Mouse (Mus musculus): ENCODE results near the gene Nol12.

Nol12 gene

DNA sequence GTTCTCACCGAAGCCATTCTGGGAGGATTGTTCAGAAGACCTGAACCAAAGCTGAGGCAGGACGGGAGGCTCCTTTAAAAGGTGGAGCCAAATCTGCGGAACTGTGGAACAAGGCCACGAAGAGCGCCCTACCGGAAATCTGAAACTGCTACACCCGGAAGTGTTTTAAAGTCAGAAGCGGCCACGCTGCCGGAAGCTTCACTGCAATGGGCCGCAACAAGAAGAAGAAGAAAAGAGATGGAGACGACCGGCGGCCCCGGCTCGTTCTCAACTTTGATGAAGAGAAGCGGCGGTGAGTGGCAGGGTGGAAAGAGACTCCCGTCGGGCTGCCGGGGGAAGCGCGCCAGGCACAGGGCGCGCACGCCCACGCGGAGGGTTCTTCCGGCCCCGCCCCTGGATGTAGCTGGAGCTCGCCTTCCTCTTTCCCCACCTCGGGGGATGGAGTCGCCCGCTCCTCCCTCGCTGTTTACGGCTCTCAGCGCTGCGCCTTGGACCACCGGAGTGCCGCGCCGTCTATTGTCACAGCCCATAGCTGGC lies at the start of gene Nol12:
Gene Nol12, plus strand, starts transcription at position 150 of the 537 bp plus-strand sequence.
- peak; percentile 57 for DNase-seq (ENCODE audit: low spot score)

DNA sequence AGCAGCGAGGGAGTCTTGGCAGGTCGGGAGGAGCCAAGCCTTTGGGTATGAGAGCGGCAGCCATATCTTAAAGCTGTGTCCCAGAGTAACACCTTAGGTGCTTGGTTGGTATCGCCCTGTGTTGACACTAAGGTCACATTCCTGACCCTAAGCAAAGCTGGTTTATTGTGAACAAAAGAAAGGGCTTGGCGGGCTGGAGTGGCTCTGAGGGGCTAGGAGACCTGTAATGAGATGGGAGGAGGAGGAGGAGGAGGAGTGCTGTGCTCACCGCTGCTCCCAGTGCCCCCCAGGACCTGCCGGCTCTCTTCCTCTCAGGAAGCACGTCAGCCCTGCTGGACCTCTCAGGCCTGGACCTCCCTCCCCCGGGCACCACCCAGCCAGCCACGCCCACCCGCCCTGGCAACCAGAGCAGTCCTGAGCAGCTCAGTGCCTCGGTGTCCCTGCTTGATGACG lies 45.3 kb upstream of the Nol12 start:
- no peak for DNase-seq (ENCODE audit: low spot score)

DNA sequence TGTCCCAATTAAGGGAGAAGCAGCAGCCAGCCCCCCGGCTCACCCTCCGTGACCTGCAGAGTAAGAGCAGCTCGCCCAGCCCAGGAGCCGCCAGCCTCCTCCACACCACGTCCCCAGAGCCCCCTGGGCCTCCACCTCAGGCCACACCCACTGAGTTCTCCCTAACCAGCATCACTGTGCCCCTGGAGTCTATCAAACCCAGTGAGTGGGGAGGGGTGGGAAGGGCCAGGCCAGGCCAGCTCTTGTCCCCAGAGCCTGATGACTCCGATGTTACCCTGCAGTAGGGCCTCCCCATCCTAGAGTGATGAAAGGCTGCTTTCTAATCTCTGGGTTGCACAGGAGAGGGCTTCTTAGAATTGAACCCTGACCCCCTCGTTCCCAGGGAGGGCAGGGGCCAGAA lies 42.3 kb upstream of the Nol12 start:
- no peak for DNase-seq (ENCODE audit: low spot score)

DNA sequence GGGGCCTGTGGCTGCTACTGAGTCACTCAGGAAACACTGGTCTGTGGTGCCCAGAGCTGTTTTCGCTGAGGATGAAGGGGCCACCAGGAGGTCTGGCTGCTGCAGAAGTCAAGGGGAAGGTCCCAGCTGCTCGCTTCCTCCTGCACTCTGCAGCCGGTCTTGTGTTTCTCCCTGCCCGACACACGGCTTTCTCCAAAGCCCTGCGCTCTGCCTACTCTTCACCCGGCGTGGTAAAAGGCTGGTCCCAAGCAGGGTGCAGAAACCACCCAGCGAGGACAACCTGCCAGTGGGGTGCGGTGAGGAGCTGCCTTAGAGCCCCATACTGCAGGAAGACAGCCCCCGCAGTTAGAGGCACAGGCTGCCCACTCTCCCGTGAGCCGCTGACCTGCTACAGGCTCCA lies 40.0 kb upstream of the Nol12 start:
- no peak for DNase-seq (ENCODE audit: low spot score)

DNA sequence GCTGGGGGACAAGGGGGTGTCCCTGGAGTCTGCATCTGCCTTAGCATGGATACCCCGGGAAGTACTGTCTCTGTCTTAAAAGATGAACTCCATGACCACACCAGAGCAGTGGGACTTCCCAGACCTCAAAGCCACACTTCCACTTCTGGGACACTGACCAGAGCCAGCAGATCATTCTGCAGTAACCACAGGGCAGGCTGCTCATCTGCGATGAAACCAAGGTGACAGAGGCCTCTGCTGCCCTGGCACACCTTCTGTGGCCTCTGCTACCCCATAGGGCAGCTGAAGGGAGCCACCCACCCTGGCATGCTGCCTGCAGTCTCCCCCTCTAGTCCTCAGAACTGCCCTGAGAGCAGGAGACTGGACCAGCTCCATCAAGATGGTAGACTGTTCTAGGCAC lies 39.0 kb upstream of the Nol12 start:
- DNase-seq (ENCODE audit: low spot score), result no peak

DNA sequence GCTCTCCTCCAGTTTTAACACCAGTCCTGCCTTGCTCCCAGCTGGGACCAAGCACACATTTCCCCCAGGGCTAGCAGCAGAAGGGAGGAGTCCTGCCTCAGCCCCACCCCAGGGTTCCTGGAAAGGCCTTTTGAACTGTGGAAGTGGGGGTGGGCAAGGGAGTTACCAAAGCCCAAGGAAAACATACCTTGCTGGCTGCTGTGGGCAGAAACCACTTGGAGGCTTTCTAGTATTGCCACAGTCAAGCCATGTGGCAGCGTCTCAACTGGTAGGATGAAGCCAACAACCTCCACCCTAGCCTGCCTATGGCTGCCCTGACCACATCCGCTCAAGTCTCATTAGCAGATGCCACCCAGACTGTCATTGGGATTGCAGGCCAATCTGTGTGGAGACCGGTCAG lies 38.6 kb upstream of the Nol12 start:
- DNase-seq (ENCODE audit: low spot score), result no peak

DNA sequence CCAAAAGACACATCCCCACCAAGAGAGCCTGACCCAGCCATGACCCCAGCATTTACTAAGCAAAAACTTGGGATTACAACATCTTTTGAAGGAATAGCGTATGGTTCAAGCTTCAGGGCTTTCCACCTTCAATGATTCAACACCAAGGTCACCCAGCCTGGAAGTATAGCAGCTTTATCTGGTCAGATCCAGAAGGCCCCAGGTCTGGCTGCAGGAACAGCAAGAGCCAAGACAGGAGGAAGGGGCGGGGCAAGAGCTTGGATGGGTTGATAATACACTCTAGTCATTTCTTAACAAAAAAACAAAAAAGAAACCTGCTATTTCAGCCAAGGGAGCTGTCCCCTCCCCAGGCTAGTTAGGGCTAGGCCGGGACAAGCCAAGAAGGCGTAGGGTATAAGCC lies 37.2 kb upstream of the Nol12 start:
- no peak for DNase-seq (ENCODE audit: low spot score)

DNA sequence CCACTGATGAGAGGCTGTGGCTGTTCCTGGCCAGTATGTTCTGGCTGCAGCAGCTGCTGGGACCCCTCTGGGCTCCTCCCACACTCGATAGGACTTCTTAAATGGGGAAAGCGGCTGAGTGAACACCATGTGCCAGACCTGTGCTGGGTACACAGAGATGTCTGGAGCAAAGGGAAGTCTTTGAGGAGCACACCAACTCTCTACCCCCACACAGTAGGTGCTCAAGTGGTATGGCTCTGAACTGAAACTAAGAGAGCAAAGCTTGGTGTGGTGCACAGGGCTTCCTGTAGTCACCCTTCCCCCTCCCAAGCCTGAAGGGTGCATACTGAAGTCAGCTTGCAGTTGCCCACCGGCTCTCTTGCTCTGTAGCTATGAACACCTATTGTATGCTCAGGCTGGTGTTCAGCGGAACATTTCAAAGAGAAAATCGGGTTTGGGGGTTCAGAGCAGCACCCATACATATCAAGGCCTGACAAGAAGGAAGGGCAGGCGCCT lies 36.2 kb upstream of the Nol12 start:
- DNase-seq (ENCODE audit: low spot score), result no peak

DNA sequence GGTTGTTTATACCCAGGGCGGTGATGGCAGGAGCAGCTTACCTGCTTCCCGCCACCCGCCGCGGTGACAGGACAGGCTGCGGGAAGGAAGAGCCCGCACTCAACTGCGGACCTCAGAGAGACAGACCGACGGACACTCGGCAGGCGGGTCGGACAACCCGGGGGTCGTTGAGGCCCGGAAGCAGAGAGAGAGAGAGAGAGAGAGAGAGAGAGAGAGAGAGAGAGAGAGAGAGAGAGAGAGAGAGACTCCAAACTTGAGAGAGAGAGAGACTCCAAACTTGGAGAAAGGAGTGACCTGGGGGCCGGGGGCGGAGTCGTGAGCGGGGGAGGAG lies 35.4 kb upstream of the Nol12 start, which contains the start of gene Gm49510:
Gene Gm49510, plus strand, starts transcription at position 259 of the 331 bp plus-strand sequence.
- DNase-seq (ENCODE audit: low spot score), result no peak

DNA sequence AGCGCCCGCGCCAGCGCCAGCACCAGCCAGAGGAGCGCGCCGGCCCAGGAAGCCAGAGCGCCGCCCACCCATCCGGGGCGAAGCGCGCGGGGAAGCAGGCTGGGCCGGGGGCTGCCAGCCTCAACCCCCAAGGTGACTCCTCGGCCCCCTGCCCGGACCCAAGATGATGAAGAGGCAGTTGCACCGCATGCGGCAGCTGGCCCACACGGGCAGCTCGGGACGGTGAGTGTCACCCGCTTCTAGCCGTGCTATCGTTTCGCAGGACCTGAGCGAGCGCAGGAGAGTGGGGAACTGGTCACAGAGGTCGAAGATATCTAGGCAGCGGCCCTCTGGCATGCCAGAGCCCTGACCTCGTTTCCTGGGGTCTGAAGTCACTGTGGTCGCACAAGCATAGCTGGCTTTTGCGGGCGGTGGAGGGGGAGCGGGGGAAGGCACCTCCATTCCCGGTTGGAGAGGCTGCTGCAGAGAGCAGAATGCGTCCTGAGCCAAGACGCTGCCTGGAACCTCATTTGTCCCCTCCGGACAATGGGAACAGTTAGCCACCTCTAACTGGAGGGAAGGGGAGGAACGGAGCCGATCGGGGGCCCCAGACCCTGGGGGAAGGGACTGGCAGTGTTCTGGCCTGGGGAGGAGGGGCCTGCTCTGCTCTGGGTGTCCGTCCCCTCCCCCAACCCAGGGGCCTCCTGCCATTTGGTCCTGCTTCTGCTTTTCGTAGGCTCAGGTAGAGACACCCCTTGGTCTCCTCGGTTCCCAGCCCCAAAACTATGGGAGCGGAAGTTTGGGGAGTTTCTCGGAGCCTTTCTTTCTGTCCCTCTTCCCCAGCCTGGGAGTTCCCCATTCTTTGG lies 34.8 kb upstream of the Nol12 start, which contains the start of gene Sh3bp1:
Gene Sh3bp1, plus strand, starts transcription at position 29 of the 845 bp plus-strand sequence.
- peak; percentile 53 for DNase-seq (ENCODE audit: low spot score)

DNA sequence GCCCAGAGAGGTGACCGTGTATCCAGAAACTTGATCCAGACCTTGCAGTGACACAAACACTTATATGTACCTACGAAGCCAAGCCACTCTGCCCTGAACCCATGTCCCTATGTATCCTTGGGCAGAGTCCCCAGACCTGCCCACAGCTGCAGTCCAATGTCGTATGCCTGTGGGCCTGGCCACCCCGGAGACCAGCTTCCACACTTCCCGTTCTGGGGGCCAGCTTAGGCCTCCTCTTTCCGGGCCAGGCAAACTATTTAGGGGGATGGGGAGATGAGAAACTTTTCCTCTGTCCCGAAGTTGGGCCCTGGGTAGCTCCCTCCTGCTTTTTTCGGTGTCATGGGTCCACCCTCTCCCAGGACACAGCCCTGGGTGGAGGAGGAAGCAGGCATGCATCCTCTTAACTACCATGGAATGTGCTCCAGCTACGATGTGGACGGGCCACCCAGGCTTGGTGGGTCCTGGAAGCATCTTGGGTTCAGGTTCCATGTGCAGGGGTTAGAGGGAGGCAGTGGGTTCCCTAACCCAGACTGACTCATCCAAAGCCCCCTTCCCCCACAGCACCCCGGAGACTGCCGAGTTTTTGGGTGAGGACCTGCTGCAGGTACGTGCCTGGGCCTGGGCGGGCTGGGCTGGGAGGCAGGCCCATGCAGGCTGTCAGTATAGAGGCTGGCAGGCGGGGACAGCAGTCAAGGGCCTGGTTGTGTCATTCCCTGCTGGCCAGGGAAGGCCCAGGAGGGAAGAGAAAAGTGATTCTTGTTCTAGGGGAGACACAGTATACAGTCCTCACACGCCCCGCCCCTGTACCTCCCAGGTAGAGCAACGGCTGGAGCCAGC lies 33.9 kb upstream of the Nol12 start:
- DNase-seq (ENCODE audit: low spot score), result no peak

DNA sequence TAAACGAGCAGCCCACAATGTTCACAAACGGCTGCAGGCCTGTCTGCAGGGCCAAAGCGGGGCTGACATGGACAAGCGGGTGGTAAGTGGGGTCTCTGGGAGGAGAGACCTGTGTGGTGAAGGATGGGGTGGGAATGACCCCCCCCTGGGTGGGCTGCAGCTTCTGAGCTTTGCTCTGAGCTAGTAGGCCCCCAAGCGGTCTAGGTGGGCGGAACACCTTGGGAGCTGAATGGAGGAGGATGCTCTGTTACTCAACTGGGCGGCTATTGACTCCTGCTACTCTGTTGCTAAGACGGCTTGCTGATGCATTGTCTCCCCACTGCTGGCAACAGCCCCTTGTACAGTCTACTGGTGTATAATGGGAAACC lies 33.3 kb upstream of the Nol12 start:
- no peak for DNase-seq (ENCODE audit: low spot score)

DNA sequence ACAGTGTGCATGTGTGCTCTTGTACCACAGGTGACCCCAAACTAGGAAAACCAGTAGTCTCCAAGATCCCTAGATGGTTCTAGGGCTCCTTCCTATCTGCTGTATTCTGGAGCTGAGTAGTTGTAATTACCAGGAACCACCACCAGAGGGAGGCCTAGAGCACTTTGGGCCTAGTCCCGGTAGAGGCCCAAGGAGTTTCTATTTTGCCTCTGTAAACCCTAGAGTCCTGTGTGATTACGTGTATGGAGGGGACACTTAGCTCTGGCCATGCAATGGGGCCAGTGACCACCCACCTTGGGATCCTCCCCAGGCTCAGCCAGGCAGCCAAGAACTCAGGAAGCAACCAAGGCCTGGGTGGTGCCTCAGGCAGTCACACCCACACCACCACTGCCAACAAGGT lies 31.5 kb upstream of the Nol12 start:
- peak; percentile 70 for DNase-seq (ENCODE audit: low spot score)

DNA sequence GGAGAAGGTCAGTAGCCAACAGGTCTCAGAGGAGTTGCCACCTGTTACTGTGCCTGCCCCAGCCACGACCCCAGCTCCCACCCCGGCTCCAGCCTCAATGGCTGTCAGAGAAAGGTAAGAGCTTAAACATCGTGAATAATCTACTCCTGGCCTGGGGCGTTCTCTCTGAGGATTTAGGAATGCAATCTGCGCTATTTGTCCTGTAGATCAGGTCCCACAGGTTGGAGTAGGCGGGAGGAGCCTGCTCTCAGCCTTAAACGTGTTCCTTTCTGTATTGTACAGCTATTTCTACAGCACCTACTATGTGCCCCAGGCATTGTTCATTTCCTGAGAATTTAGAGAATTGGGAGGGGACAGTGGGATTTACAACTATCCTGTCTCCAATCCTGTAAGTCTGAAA lies 26.3 kb upstream of the Nol12 start:
- no peak for DNase-seq (ENCODE audit: low spot score)

DNA sequence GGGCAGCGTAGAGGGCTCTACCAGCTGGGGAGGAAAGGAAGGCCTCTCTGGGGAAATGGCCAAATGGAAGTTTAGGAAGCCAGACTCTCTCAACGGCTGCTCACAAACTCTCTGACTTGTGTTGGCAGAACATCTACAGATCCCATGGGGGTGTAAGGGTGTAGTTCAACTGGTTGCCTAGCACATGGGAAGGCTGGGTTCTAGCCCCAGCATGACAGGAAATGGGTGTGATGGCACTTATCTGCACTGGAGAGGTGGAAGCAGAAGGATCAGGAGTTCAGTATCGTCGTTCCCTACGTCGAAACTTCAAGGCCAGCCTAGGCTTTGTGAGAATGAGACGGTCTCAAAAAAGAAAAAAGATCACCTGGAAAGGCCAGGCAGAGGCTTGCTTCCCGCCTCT lies 25.8 kb upstream of the Nol12 start:
- no peak for DNase-seq (ENCODE audit: low spot score)

DNA sequence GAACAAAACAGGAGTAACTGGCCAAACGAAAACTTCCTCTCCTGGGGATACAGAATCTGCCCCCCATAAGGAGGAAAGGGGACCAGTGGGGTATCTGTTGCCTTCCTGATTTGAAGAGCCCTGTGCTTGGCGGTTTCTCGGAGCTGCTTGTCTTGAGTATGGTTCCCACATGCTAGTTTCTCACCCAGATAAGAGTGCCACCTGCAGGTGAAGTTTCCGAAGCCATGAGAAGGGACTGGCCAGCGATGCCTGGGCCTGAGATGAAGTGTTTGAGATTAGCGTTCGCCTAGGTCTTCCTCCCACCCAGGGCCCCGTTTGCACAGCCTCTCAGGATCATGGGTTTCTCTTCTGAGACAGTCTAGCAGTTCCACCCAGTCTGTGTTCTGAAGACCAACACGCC lies 22.7 kb upstream of the Nol12 start:
- DNase-seq (ENCODE audit: low spot score), result no peak

DNA sequence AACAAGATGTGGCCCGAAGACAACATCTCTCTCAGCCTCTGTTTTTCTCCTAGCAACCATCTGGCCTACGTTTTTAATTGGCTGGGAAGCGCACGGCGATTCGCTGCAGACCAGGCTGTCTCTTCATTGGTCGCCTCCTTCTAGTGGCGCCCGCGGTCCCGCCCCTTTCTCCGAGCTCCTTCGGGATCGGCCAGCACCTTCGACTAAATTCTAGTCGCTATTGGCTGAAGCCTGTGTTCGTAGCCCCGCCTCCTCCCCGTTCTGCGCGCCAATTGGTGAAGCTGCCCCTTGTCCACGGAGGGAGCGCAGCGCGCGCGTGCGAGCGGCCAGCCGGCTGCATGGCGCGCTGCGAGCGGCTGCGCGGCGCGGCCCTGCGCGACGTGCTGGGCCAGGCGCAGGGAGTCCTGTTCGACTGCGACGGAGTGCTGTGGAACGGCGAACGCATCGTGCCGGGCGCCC lies 21.1 kb upstream of the Nol12 start, which contains the start of gene Pdxp:
Gene Pdxp, plus strand, starts transcription at position 288 of the 459 bp plus-strand sequence.
- DNase-seq (ENCODE audit: low spot score), result peak; percentile 80

DNA sequence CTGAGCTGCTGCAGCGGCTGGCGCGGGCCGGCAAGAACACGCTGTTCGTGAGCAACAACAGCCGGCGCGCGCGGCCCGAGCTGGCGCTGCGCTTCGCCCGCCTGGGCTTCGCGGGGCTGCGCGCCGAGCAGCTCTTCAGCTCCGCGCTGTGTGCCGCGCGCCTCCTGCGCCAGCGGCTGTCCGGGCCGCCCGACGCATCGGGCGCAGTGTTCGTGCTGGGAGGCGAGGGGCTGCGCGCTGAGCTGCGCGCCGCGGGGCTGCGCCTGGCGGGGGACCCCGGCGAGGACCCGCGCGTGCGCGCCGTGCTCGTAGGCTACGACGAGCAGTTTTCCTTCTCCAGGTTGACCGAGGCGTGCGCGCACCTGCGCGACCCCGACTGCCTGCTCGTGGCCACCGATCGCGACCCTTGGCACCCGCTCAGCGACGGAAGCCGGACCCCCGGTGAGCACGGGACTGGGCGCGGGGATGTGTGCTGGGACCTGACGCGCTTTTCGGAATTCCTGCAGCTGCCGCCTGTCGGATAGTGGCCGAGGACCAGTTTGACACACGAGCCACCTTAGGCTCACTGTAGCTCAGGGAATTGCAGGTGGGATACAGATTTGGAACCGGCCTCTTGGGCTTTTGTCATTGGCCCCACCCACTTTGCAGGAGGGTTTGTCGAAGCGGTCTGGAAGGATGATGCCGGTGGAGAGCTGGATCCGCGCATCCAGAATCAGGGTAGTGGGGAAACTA lies 20.5 kb upstream of the Nol12 start:
- no peak for DNase-seq (ENCODE audit: low spot score)

DNA sequence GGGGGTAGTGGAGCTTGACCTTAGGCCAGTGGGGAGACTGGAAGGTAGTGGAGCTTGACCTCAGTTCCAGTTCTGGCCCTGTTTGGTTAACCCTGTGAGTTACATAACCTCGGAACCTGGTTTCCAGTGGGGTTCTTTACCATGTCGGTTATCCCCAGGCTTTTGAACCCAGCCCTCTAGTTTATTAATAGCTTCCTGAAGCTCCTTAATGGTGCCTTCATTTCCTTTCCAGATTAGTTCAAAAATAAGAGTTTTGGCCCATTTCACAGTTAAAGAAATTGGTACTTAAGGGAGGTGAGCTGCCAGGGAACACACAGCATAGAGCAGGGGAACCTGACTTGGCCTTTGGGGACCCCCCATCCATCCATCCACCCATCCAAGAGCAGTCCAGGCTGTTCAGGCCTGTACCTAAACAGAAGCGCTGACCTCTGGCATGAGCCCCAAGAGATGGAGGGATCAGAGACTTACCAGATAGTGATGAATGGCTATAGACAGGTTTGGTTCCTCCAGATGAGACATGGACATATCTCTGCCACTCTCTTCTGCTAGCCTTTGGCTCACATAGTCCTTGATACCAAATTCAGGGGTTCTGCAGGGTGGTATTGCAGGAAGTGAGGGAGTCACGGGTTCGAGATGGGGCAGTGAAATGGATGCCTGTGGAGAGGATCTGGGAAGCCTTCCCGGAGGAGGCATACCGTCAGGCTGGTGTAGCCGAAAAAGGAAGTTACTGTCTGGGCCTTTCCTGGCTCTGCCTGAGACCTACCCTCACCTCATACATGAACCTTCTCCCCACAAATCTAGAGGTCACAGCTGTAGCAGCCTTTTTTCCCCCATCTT lies 19.7 kb upstream of the Nol12 start:
- DNase-seq (ENCODE audit: low spot score), result no peak

DNA sequence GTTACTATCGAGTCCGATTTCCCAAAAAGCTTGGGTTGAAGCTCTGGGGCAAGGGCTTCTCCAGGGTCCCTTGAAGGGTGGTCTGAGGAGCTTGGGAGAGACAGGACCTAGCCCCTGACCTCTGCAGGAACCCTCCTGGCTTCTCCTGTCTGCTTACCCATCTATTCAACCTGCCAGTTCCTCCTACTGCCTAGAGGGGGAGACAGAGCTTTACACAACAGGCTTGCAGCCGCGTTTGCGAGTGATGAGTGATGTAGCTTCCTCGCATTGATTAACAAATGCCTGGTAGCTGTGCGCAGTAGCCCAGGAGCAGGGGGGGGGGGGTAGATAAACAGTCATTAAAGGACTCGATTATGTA lies 19.1 kb upstream of the Nol12 start:
- no peak for DNase-seq (ENCODE audit: low spot score)
